Mouse (Mus musculus) bone marrow macrophage, adult 2 months (primary cell): Measurements from ENCODE around the gene Ddx43.

Source experiments
- CTCF ChIP-seq: IDR thresholded peaks from 2 replicates; pipeline ENCODE4 v1.5.1; 2012; ENCODE audit warnings: low read depth, mild to moderate bottlenecking, low read length, moderate library complexity
- POLR2A ChIP-seq: IDR thresholded peaks from 2 replicates; pipeline ENCODE4 v1.6.1; 2012; ENCODE audit warnings: mild to moderate bottlenecking, low read depth, low read length, borderline replicate concordance

GRCm38 (mm10) chr9:78374885-78375389 lies 20.6 kb upstream of the Ddx43 start:
- TF ChIP-seq POLR2A, result no peak
- no peak for TF ChIP-seq CTCF
